Mouse (Mus musculus) MEL (cell line): ENCODE data around the gene Myof. TPM values are rescaled to one million over a fixed set of nuclear protein-coding genes. Genes with fewer than 3 reads are reported as not detected.

Experiments used
- DNase-seq: peaks from one replicate; pipeline ENCODE4 v3.0.0; 2011; ENCODE audit warnings: low read depth, low spot score
- H3K27ac ChIP-seq: 2 replicates; pipeline ENCODE4 v1.5.1; 2012; ENCODE audit warnings: low read depth, mild to moderate bottlenecking, control low read depth, low read length, moderate library complexity; ENCODE audit not compliant: control insufficient read depth
- H3K27me3 ChIP-seq, 2 experiments: fragments of 150-350 bp in 1 of 2; sonication (generic) in 1 of 2; 2 replicates each; pipeline ENCODE4 v1.6.1; 2012; ENCODE audit warnings: low read length in 2 of 2, mild to moderate bottlenecking in 2 of 2, improper control_type of control experiment in 1 of 2, moderate library complexity in 1 of 2; ENCODE audit not compliant: insufficient read depth in 2 of 2, control insufficient read depth in 1 of 2
- H3K36me3 ChIP-seq, 2 experiments: 2 replicates each; pipeline ENCODE4 v1.6.1; 2012 to 2014; ENCODE audit warnings: low read length in 2 of 2, improper control_type of control experiment in 1 of 2, inconsistent platforms in 1 of 2, mild to moderate bottlenecking in 1 of 2; ENCODE audit not compliant: insufficient read depth in 2 of 2, control insufficient read depth in 1 of 2
- H3K4me1 ChIP-seq, 2 experiments: fragments of 150-350 bp in 1 of 2; sonication (generic) in 1 of 2; 2 replicates each; pipeline ENCODE4 v1.6.1; 2012; ENCODE audit warnings: low read length in 2 of 2, improper control_type of control experiment in 1 of 2, mild to moderate bottlenecking in 1 of 2; ENCODE audit not compliant: insufficient read depth in 2 of 2, control insufficient read depth in 1 of 2
- H3K4me3 ChIP-seq, 2 experiments: fragments of 150-350 bp in 1 of 2; sonication (generic) in 1 of 2; 2 replicates each; pipeline ENCODE4 v1.5.1; 2012; ENCODE audit warnings: low read depth in 2 of 2, low read length in 2 of 2, mild to moderate bottlenecking in 2 of 2, moderate library complexity in 2 of 2, control low read depth in 1 of 2, improper control_type of control experiment in 1 of 2; ENCODE audit not compliant: control insufficient read depth in 1 of 2, insufficient read depth in 1 of 2
- H3K79me2 ChIP-seq: 2 replicates; pipeline ENCODE4 v1.6.1; 2012; ENCODE audit warnings: mild to moderate bottlenecking, low read length, moderate library complexity; ENCODE audit not compliant: control insufficient read depth, poor library complexity, insufficient read depth
- H3K9ac ChIP-seq: 2 replicates; pipeline ENCODE4 v1.6.1; 2012; ENCODE audit warnings: low read depth, mild to moderate bottlenecking, control low read depth, low read length, moderate library complexity; ENCODE audit not compliant: control insufficient read depth, poor library complexity, severe bottlenecking
- H3K9me3 ChIP-seq: fragments of 150-350 bp; sonication (generic); replicated peaks from 2 replicates; pipeline ENCODE4 v1.6.1; 2012; ENCODE audit warnings: mild to moderate bottlenecking, low read length, improper control_type of control experiment, moderate library complexity; ENCODE audit not compliant: insufficient read depth
- BHLHE40 ChIP-seq: IDR thresholded peaks from 2 replicates; pipeline ENCODE4 v1.6.1; 2012; ENCODE audit warnings: low read depth, mild to moderate bottlenecking, inconsistent platforms, low read length, improper control_type of control experiment, borderline replicate concordance
- CTCF ChIP-seq, 3 experiments: IDR thresholded peaks in 2 of 3; conservative IDR thresholded peaks in 1 of 3; 2 replicates each; pipeline ENCODE4 v1.5.1; 2011 to 2012; ENCODE audit warnings: low read length in 3 of 3, low read depth in 2 of 3, mild to moderate bottlenecking in 2 of 3, improper control_type of control experiment in 1 of 3, inconsistent platforms in 1 of 3, mixed read lengths in 1 of 3, moderate library complexity in 1 of 3; ENCODE audit not compliant: control insufficient read depth in 1 of 3, insufficient read depth in 1 of 3, poor library complexity in 1 of 3, severe bottlenecking in 1 of 3
- E2F4 ChIP-seq: IDR thresholded peaks from 2 replicates; pipeline ENCODE4 v1.6.1; 2011; ENCODE audit warnings: low read depth, low read length, improper control_type of control experiment, borderline replicate concordance
- EP300 ChIP-seq, 2 experiments: IDR thresholded peaks; 2 replicates each; pipeline ENCODE4 v1.6.1; 2011; ENCODE audit warnings: improper control_type of control experiment in 2 of 2, low read length in 2 of 2, low read depth in 1 of 2, mild to moderate bottlenecking in 1 of 2
- MAFK ChIP-seq: IDR thresholded peaks from 2 replicates; pipeline ENCODE4 v1.6.1; 2011; ENCODE audit warnings: low read depth, mild to moderate bottlenecking, low read length, improper control_type of control experiment, borderline replicate concordance
- MAZ ChIP-seq: IDR thresholded peaks from 2 replicates; pipeline ENCODE4 v1.6.1; 2012; ENCODE audit warnings: low read depth, mild to moderate bottlenecking, inconsistent platforms, low read length, improper control_type of control experiment
- MEF2A ChIP-seq: IDR thresholded peaks from 2 replicates; pipeline ENCODE4 v1.6.1; 2014; ENCODE audit warnings: low read depth, mild to moderate bottlenecking, inconsistent platforms, low read length, improper control_type of control experiment; ENCODE audit not compliant: poor library complexity, insufficient replicate concordance, severe bottlenecking; ENCODE audit errors: extremely low read depth
- MXI1 ChIP-seq: IDR thresholded peaks from 2 replicates; pipeline ENCODE4 v1.6.1; 2011; ENCODE audit warnings: mild to moderate bottlenecking, low read depth, low read length, improper control_type of control experiment
- MYC ChIP-seq: IDR thresholded peaks from 2 replicates; pipeline ENCODE4 v1.6.1; 2011; ENCODE audit warnings: low read depth, mild to moderate bottlenecking, low read length, improper control_type of control experiment, moderate library complexity
- POLR2AphosphoS5 ChIP-seq: IDR thresholded peaks from 2 replicates; pipeline ENCODE4 v1.6.1; 2012; ENCODE audit warnings: low read depth, borderline replicate concordance, mild to moderate bottlenecking, inconsistent platforms, low read length, moderate library complexity, mixed read lengths
- RAD21 ChIP-seq: IDR thresholded peaks from 2 replicates; pipeline ENCODE4 v1.6.1; 2011; ENCODE audit warnings: mild to moderate bottlenecking, low read depth, low read length, improper control_type of control experiment
- RCOR1 ChIP-seq: IDR thresholded peaks from 2 replicates; pipeline ENCODE4 v1.6.1; 2012; ENCODE audit warnings: low read depth, mild to moderate bottlenecking, inconsistent platforms, low read length, improper control_type of control experiment
- SMC3 ChIP-seq: IDR thresholded peaks from 2 replicates; pipeline ENCODE4 v1.6.1; 2011; ENCODE audit warnings: low read depth, low read length, improper control_type of control experiment
- TAL1 ChIP-seq: IDR thresholded peaks from 2 replicates; pipeline ENCODE4 v1.6.1; 2012; ENCODE audit warnings: mild to moderate bottlenecking, inconsistent platforms, low read length, moderate library complexity, mixed read lengths
- UBTF ChIP-seq: IDR thresholded peaks from 2 replicates; pipeline ENCODE4 v1.6.1; 2012; ENCODE audit warnings: low read depth, mild to moderate bottlenecking, inconsistent platforms, low read length, improper control_type of control experiment, moderate library complexity, borderline replicate concordance; ENCODE audit not compliant: insufficient read depth
- USF1 ChIP-seq: IDR thresholded peaks from 2 replicates; pipeline ENCODE4 v1.6.1; 2014; ENCODE audit warnings: low read depth, mild to moderate bottlenecking, inconsistent platforms, low read length, improper control_type of control experiment, moderate library complexity
- USF2 ChIP-seq, 2 experiments: IDR thresholded peaks; 2 replicates each; pipeline ENCODE4 v1.6.1; 2011 to 2012; ENCODE audit warnings: improper control_type of control experiment in 2 of 2, low read length in 2 of 2, borderline replicate concordance in 1 of 2, inconsistent platforms in 1 of 2, low read depth in 1 of 2, mild to moderate bottlenecking in 1 of 2; ENCODE audit not compliant: insufficient read depth in 1 of 2
- ZC3H11A ChIP-seq: IDR thresholded peaks from 2 replicates; pipeline ENCODE4 v1.6.1; 2012; ENCODE audit warnings: low read depth, mild to moderate bottlenecking, inconsistent platforms, low read length, improper control_type of control experiment
- ZKSCAN1 ChIP-seq: IDR thresholded peaks from 2 replicates; pipeline ENCODE4 v1.6.1; 2012; ENCODE audit warnings: low read depth, mild to moderate bottlenecking, inconsistent platforms, low read length, improper control_type of control experiment, moderate library complexity
- ZNF384 ChIP-seq: IDR thresholded peaks from 2 replicates; pipeline ENCODE4 v1.6.1; 2012; ENCODE audit warnings: low read depth, mild to moderate bottlenecking, inconsistent platforms, low read length, improper control_type of control experiment
- polyA plus RNA-seq, 2 experiments: library from polyadenylated mRNA; stranded (reverse) in 1 of 2; unstranded in 1 of 2; fragments of >175 nt in 1 of 2; fragments of >200 nt in 1 of 2; gene quantifications; 2 replicates each; pipeline versions ENCODE4 v1.2.1 to v1.2.4; 2012; ENCODE audit warnings: low replicate concordance in 2 of 2, low read depth in 1 of 2; ENCODE audit not compliant: insufficient read length in 2 of 2, insufficient read depth in 1 of 2, missing spikeins in 1 of 2
- total RNA-seq: library from RNA; depleted of rRNA; stranded (reverse); fragments of 300-350 nt; gene quantifications from 2 replicates; pipeline ENCODE4 v1.2.3, GENCODE M21; 2012

Gene Myof
- total and polyA plus RNA-seq, 3 experiments: 0.04 TPM; not detected in 2

GRCm38 (mm10) chr19:37955425-37956001 is 87.9 kb downstream of the Myof start:
- no peaks in the 10 kb centered on the region for H3K9me3 ChIP-seq
- no peak overlapping the region for H3K9ac ChIP-seq
- DNase-seq: peak; percentile 76
- H3K27me3 ChIP-seq: peaks cover 2 to 3% of the 10 kb centered on the region in 2 experiments; a peak in 2 of 4 replicates
- H3K79me2 ChIP-seq: no peaks in the 10 kb centered on the region
- H3K4me1 ChIP-seq: peaks cover 0 to 4% of the 10 kb centered on the region in 2 experiments; a peak in 1 of 4 replicates
- H3K27ac ChIP-seq: no peak overlapping the region
- H3K36me3 ChIP-seq: peaks cover 0 to 2% of the 10 kb centered on the region in 2 experiments; a peak in 1 of 4 replicates
- H3K4me3 ChIP-seq: no peak overlapping the region
- TF ChIP-seq RAD21: peak; percentile 86
- peak; percentile 81 for TF ChIP-seq ZC3H11A
- TF ChIP-seq EP300 (IDR thresholded peaks at IDR 0.05; ENCODE audit: low read depth in 1 of 2, low read length in 2 of 2): 0 out of 4 replicates have a peak, but pooled peaks of 1 of the 2 experiments have one; percentile 11
- no peak for TF ChIP-seq MAFK
- TF ChIP-seq MAZ: 0 out of 2 replicates have a peak, but pooled peaks have one; percentile 44
- peak; percentile 93 for TF ChIP-seq SMC3
- peak; percentile 61 to 85 (median 69) for TF ChIP-seq CTCF (IDR thresholded peaks at IDR 0.05 in 2 of 3, conservative IDR thresholded peaks at IDR 0.05 in 1 of 3; ENCODE audit: control insufficient read depth in 1 of 3, insufficient read depth in 1 of 3, low read depth in 2 of 3, low read length in 3 of 3, poor library complexity in 1 of 3, severe bottlenecking in 1 of 3)
- no peak for TF ChIP-seq BHLHE40
- no peak for TF ChIP-seq UBTF

DNA sequence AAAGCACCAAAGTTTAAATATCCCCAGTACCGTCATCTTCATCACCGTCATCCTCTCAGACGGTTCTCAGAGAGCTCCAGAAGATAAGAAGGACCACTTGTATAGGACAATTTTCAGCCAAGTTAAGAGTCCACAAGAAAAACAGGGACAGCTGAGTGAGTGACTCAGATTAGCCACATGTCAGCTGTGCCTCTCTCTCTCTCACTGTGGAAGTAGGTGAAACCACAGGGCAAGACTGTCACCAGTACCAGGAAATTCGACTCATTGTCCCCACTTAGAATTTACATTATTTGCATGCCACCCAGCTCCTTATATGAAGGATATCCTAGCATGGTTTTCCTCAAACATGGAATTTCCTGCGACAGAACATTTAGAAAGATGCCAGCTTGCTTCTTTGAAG is 88.6 kb downstream of the Myof start:
- no peak for TF ChIP-seq POLR2AphosphoS5
- no peak for TF ChIP-seq MXI1
- no peak for TF ChIP-seq RCOR1
- TF ChIP-seq USF2 (IDR thresholded peaks at IDR 0.05; ENCODE audit: borderline replicate concordance in 1 of 2, insufficient read depth in 1 of 2, low read depth in 1 of 2, low read length in 2 of 2): no peak
- no peak for TF ChIP-seq ZKSCAN1
- no peak for TF ChIP-seq EP300 (IDR thresholded peaks at IDR 0.05; ENCODE audit: low read depth in 1 of 2, low read length in 2 of 2)
- TF ChIP-seq MYC: no peak
- no peak for TF ChIP-seq E2F4
- TF ChIP-seq USF1: no peak
- TF ChIP-seq TAL1: no peak
- TF ChIP-seq MEF2A: no peak
- no peak for TF ChIP-seq ZNF384
- Histone ChIP-seq H3K36me3 (peaks cover 0 to 2% of the 10 kb centered on the region in 2 experiments; a peak in 1 of 4 replicates), H3K27ac (no peak overlapping the region)

More for the DNA sequence above, 88.6 kb downstream of the Myof start:
- Histone ChIP-seq H3K79me2 (no peaks in the 10 kb centered on the region), H3K27me3 (peaks cover 2 to 3% of the 10 kb centered on the region in 2 experiments; a peak in 2 of 4 replicates), H3K9me3 (no peaks in the 10 kb centered on the region), H3K4me3 (no peak overlapping the region), H3K9ac (no peak overlapping the region), H3K4me1 (peaks cover 0 to 4% of the 10 kb centered on the region in 2 experiments; a peak in 1 of 4 replicates)
- no peak for DNase-seq
